Mouse (Mus musculus): ENCODE data around the gene Fkbp10. TPM values are rescaled to one million over a fixed set of nuclear protein-coding genes. Genes with fewer than 3 reads are reported as not detected.

Fkbp10 gene
- polyA plus RNA-seq (2014; fragmentation: Illumina TruSeq; extraction: RNeasy Lipid Tissue Mini Kit (QIAGEN cat#74804); ENCODE audit: low read depth, low replicate concordance), result 0.39 TPM

GRCm38 (mm10) chr11:100414914-100415822 lies at the start of gene Fkbp10:
Gene Fkbp10 (plus strand): TSS chr11:100415697.

GRCm38 (mm10) chr11:100397600-100398389 lies 17.7 kb upstream of the Fkbp10 start, which contains the start of gene Jup:
Gene Jup (minus strand): TSS chr11:100397763.

GRCm38 (mm10) chr11:100414021-100414913 lies 1.2 kb upstream of the Fkbp10 start, which contains the start of gene P3h4:
Gene P3h4 (minus strand): TSS chr11:100414836.

GRCm38 (mm10) chr11:100441797-100442196 lies 26.3 kb downstream of the Fkbp10 start, which contains the start of the genes Nt5c3b and Klhl10:
Gene Nt5c3b (minus strand): TSS chr11:100441808.
Gene Klhl10 (plus strand): TSS chr11:100441917.

GRCm38 (mm10) chr11:100472197-100472934 lies 56.9 kb downstream of the Fkbp10 start, which contains the start of gene Klhl11:
Gene Klhl11 (minus strand): TSS chr11:100472741.

Other genes with a start within 250 kb of the Fkbp10 start
- not detected for gene Krt9, start 222.5 kb upstream of the Fkbp10 start, polyA plus RNA-seq (2014; fragmentation: Illumina TruSeq; extraction: RNeasy Lipid Tissue Mini Kit (QIAGEN cat#74804); ENCODE audit: low read depth, low replicate concordance)
- not detected for gene Krt14, start 208.1 kb upstream of the Fkbp10 start, polyA plus RNA-seq (2014; fragmentation: Illumina TruSeq; extraction: RNeasy Lipid Tissue Mini Kit (QIAGEN cat#74804); ENCODE audit: low read depth, low replicate concordance)
- not detected for gene Krt16, start 166.8 kb upstream of the Fkbp10 start, polyA plus RNA-seq (2014; fragmentation: Illumina TruSeq; extraction: RNeasy Lipid Tissue Mini Kit (QIAGEN cat#74804); ENCODE audit: low read depth, low replicate concordance)
- not detected for gene Krt17, start 154.7 kb upstream of the Fkbp10 start, polyA plus RNA-seq (2014; fragmentation: Illumina TruSeq; extraction: RNeasy Lipid Tissue Mini Kit (QIAGEN cat#74804); ENCODE audit: low read depth, low replicate concordance)
- gene Krt42, start 145.8 kb upstream of the Fkbp10 start, polyA plus RNA-seq (2014; fragmentation: Illumina TruSeq; extraction: RNeasy Lipid Tissue Mini Kit (QIAGEN cat#74804); ENCODE audit: low read depth, low replicate concordance), result not detected
- gene Eif1, start 95.8 kb upstream of the Fkbp10 start, polyA plus RNA-seq (2014; fragmentation: Illumina TruSeq; extraction: RNeasy Lipid Tissue Mini Kit (QIAGEN cat#74804); ENCODE audit: low read depth, low replicate concordance), result 2,357 TPM
- not detected for gene Gast, start 81.3 kb upstream of the Fkbp10 start, polyA plus RNA-seq (2014; fragmentation: Illumina TruSeq; extraction: RNeasy Lipid Tissue Mini Kit (QIAGEN cat#74804); ENCODE audit: low read depth, low replicate concordance)
- gene Hap1, start 59.6 kb upstream of the Fkbp10 start, polyA plus RNA-seq (2014; fragmentation: Illumina TruSeq; extraction: RNeasy Lipid Tissue Mini Kit (QIAGEN cat#74804); ENCODE audit: low read depth, low replicate concordance), result 4.7 TPM
- 1.8 TPM for gene Jup, start 17.9 kb upstream of the Fkbp10 start, polyA plus RNA-seq (2014; fragmentation: Illumina TruSeq; extraction: RNeasy Lipid Tissue Mini Kit (QIAGEN cat#74804); ENCODE audit: low read depth, low replicate concordance)
- 2.7 TPM for gene P3h4, start 861 bp upstream of the Fkbp10 start, polyA plus RNA-seq (2014; fragmentation: Illumina TruSeq; extraction: RNeasy Lipid Tissue Mini Kit (QIAGEN cat#74804); ENCODE audit: low read depth, low replicate concordance)
- 56.1 TPM for gene Nt5c3b, start 26.1 kb downstream of the Fkbp10 start, polyA plus RNA-seq (2014; fragmentation: Illumina TruSeq; extraction: RNeasy Lipid Tissue Mini Kit (QIAGEN cat#74804); ENCODE audit: low read depth, low replicate concordance)
- 256 TPM for gene Klhl10, start 26.2 kb downstream of the Fkbp10 start, polyA plus RNA-seq (2014; fragmentation: Illumina TruSeq; extraction: RNeasy Lipid Tissue Mini Kit (QIAGEN cat#74804); ENCODE audit: low read depth, low replicate concordance)
- gene Klhl11, start 57.0 kb downstream of the Fkbp10 start, polyA plus RNA-seq (2014; fragmentation: Illumina TruSeq; extraction: RNeasy Lipid Tissue Mini Kit (QIAGEN cat#74804); ENCODE audit: low read depth, low replicate concordance), result 25.2 TPM
- 16.8 TPM for gene Acly, start 112.3 kb downstream of the Fkbp10 start, polyA plus RNA-seq (2014; fragmentation: Illumina TruSeq; extraction: RNeasy Lipid Tissue Mini Kit (QIAGEN cat#74804); ENCODE audit: low read depth, low replicate concordance)
- 67.7 TPM for gene Ttc25, start 129.9 kb downstream of the Fkbp10 start, polyA plus RNA-seq (2014; fragmentation: Illumina TruSeq; extraction: RNeasy Lipid Tissue Mini Kit (QIAGEN cat#74804); ENCODE audit: low read depth, low replicate concordance)
- 1.2 TPM for gene Cnp, start 159.2 kb downstream of the Fkbp10 start, polyA plus RNA-seq (2014; fragmentation: Illumina TruSeq; extraction: RNeasy Lipid Tissue Mini Kit (QIAGEN cat#74804); ENCODE audit: low read depth, low replicate concordance)
- 13.0 TPM for gene Nkiras2, start 203.5 kb downstream of the Fkbp10 start, polyA plus RNA-seq (2014; fragmentation: Illumina TruSeq; extraction: RNeasy Lipid Tissue Mini Kit (QIAGEN cat#74804); ENCODE audit: low read depth, low replicate concordance)
- gene Dnajc7, start 204.5 kb downstream of the Fkbp10 start, polyA plus RNA-seq (2014; fragmentation: Illumina TruSeq; extraction: RNeasy Lipid Tissue Mini Kit (QIAGEN cat#74804); ENCODE audit: low read depth, low replicate concordance), result 259 TPM